Mouse (Mus musculus): ENCODE measurements around the gene Mmel1.

- TF ChIP-seq TCF3 (IDR thresholded peaks at IDR 0.05; ENCODE audit: insufficient read length, low read depth) (no peak), MYOG (IDR thresholded peaks at IDR 0.05; ENCODE audit: control insufficient read depth in 1 of 3, insufficient read depth in 1 of 3, insufficient read length in 2 of 3, low read depth in 2 of 3) (no peak), E2F4 (IDR thresholded peaks at IDR 0.05; ENCODE audit: insufficient read depth) (no peak), MAX (IDR thresholded peaks at IDR 0.05; ENCODE audit: low read depth) (no peak), POLR2A (IDR thresholded peaks at IDR 0.05; ENCODE audit: insufficient read length, low read depth) (no peak), USF1 (IDR thresholded peaks at IDR 0.05; ENCODE audit: low read depth) (no peak), REST (IDR thresholded peaks at IDR 0.05; ENCODE audit: insufficient read depth, insufficient read length) (no peak), MYOD1 (IDR thresholded peaks at IDR 0.05; ENCODE audit: control insufficient read depth in 1 of 3, insufficient read length in 2 of 3, low read depth in 2 of 3) (no peak), TCF12 (IDR thresholded peaks at IDR 0.05; ENCODE audit: insufficient read depth, poor library complexity, severe bottlenecking) (no peak), SRF (IDR thresholded peaks at IDR 0.05; ENCODE audit: control insufficient read depth, insufficient read length, low read depth) (no peak), CEBPB (IDR thresholded peaks at IDR 0.05; ENCODE audit: insufficient read depth, poor library complexity, severe bottlenecking) (no peak)
Measured at GRCm38 (mm10) chr4:154827861-154828610, 41.3 kb upstream of the Mmel1 start.
